Mouse (Mus musculus) liver, adult (tissue): Measurements from ENCODE around the gene Vill.

ENCODE experiments used
- GATA4 ChIP-seq: IDR thresholded peaks from 2 replicates; pipeline ENCODE4 v1.6.1; 2014; ENCODE audit warnings: mild to moderate bottlenecking, low read length; ENCODE audit not compliant: insufficient replicate concordance

Gene Vill

GRCm38 (mm10) chr9:119063036-119063644 lies 10.6 kb downstream of the Vill start:
- no peak for TF ChIP-seq GATA4

- TF ChIP-seq GATA4, result no peak
Measured at GRCm38 (mm10) chr9:119064296-119064695, 11.7 kb downstream of the Vill start.

DNA sequence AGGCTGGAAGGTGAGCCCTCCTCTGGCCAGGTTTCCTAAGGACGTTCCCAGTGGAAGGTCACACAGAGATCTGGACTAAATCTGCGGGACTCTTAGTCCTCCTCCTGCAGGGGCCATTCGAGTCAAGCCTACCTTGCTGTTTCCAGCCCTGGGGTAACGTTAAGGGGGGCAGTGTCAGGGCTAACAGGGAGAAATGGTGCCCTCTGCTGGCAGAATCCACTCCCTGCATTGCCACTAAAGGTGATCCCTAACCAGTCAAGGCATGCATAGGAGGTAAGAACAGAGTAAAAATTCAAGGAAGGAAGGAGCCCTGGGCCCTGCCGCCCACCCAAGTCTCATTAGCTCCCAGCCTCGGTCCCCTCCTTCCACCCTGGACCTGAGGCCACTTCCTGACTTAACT lies 15.0 kb downstream of the Vill start:
- TF ChIP-seq GATA4, result no peak

DNA sequence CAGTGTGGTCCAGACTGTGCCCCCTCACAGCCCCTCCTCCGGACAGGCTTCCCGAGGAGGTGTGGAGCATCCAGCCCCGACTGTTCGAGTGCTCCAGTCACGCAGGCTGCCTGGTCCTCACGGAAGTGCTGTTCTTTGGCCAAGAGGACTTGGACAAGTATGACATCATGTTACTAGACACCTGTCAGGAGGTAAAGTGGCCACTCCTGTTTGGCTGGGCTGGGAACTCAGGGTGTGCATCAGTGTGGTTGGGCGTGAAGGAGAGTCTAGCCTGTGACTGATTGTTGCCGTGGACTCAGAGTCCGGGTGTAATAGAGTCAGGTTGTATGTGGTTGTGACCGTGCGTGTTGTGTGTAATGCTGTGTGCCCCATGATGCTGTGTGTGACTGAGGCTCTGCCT lies 15.7 kb downstream of the Vill start:
- no peak for TF ChIP-seq GATA4

DNA sequence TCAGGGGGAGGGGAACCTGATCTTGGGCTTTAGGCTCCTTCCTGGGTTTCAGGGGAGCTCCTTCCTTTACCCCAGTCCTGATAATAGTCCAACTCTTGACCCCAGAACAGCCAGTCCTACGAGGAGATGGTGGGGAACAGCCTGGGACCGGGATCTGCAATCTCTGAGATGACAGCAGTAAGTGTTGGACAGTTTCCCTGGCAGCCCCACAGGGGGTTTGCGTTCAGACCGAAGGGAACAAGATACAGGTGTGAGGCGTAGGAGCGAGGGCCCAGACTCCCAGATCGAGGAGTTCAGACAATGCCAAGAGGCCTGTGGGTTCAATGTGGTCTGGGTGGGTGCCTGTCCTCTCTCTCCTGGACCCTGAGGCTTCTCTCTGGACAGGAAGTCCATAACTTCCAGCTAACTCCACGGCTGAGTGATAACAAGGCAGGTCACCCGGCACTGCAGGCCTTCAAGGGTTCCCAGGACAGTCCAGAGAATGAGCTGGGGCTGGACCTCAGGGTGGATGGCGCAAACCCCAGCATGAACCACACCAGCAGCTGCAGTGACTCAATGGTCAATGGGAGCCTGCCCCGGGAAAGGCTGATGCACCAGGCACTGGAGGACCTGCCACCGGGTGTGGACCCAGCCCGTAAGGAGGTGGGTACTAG lies 17.7 kb downstream of the Vill start:
- TF ChIP-seq GATA4, result no peak

DNA sequence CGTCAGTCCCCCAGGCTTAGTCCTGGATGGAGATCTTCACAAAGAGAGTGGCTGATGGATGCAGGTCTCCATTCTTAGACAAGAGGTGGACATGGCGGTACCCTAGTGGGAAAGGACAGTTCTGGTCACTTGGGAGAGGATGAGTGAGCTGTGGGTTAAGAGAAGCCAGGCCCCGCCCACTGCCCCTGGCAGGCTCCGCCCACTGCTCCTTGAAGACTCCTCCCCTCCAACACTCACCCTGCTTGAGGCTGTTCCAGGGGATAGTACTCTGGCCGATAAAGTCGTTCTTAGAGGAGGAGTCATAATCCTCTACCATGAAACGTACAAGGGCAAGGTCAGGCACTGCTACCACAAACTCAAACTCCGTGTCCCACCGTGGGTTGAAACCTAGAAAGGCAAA lies 19.2 kb downstream of the Vill start:
- TF ChIP-seq GATA4, result no peak

DNA sequence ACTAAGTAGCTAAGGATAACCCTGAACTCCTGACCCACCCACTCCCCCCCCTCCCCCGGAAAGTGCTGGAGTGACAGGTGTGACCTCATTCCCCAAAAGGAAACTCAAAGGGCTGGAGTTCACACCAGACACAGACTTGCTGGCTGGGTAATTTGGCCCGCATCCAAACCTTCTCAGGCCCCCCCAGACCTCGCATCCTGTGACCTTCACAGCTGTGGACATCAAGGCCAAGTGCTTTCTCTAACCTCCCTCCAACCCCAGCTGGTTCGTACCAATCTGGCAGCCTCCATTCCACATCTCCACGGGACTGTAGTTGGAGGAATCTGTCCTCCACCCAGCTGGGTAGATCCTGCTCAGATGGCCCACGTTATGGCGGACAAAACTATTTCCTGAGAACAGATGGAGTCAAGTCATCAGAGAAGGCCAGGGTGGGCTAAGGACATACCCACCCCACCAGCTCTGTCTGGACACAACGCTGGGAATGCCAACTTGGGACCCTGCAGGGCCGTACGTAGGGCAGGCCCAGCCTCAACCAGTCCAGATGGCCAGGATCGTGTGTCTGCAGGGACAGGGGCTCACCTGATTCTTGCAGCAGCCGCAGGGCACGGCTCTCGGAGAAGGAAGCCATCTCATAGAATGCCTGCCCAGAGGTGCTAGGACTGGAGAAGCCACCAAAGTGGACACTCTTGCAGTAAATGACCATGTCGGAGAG lies 20.8 kb downstream of the Vill start:
- no peak for TF ChIP-seq GATA4

- no peak for TF ChIP-seq GATA4
Measured at GRCm38 (mm10) chr9:119075685-119076084, 23.1 kb downstream of the Vill start.

GRCm38 (mm10) chr9:119080040-119080675 lies 27.6 kb downstream of the Vill start:
- no peak for TF ChIP-seq GATA4

DNA sequence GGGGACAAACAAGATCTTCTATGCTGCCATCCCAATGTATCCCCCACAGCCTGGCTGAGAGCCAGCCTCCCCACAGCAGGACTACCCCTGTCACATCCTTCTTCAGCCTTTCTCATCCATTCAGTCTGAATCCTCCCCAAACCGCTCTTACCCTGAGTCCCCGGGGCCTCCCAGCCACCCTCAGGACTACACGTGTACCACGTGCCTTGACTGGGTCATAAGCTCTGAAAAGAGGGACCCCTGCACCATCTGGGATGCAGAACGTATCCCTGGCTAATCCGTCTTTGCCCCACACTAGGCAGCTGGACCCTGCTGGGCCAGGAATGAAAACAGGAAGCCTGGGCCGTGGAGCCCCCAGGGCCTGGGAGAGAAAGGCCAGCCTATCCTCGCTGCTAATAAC lies 29.5 kb downstream of the Vill start:
- no peak for TF ChIP-seq GATA4

GRCm38 (mm10) chr9:119082656-119083430 lies 30.3 kb downstream of the Vill start:
- TF ChIP-seq GATA4, result no peak

- no peak for TF ChIP-seq GATA4
Measured at GRCm38 (mm10) chr9:119083966-119084365, 31.4 kb downstream of the Vill start.

DNA sequence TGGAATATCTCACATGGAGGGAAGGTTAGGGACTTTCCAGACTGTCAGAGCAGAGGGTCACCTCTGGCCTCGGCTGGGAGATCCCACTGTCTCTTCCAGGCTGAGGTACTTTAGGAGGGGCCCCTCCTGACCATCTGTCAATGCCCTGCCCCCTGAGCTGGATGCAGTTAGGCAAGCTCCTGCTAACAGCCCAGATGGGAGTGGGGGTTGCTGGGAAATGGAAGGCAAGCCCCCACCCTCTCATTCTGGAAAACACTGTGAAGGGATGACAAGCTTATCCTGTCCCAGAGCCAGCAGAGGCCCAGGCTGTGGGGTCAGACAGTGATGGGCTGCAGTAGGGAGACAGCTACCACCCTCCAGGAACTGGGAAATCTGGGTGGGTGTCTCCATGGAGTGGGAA lies 33.9 kb downstream of the Vill start:
- TF ChIP-seq GATA4, result no peak

GRCm38 (mm10) chr9:119087309-119087708 lies 34.7 kb downstream of the Vill start:
- no peak for TF ChIP-seq GATA4

DNA sequence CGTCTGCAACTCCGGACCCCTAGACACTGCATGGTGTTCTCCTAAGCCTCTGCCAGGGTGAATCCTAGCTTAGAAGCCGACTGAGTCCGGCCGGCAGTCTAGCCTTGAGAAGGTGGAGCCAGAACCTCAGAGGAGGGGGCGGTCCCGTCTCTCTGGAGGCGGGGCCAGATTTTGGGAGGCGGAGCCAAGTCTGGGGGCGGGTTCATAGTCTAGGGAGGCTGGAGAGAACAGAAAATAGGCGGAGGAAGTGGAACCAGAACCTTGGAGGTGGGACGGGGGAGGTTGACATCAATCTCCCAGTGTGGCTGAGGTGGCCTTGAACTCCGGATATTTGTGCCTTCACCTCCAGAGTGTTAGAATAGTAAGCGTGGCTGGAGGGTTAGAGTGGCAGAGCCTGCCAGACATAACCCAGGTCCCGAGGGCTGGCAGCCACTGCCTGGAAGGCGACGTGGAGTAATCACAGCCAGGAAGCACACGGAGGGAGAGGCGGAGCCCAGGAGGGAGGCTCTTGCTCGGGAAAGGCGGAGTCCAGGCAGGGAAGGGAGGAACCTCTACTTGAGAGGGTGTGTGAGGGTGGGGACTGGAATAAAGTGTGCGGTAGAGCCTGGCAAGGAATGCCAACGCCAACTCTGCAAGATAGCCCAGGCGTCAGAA lies 35.7 kb downstream of the Vill start:
- no peak; the same call in 1 of the 2 replicates for TF ChIP-seq GATA4
